Mouse (Mus musculus): ENCODE data around the gene AC109138.7.

DNA sequence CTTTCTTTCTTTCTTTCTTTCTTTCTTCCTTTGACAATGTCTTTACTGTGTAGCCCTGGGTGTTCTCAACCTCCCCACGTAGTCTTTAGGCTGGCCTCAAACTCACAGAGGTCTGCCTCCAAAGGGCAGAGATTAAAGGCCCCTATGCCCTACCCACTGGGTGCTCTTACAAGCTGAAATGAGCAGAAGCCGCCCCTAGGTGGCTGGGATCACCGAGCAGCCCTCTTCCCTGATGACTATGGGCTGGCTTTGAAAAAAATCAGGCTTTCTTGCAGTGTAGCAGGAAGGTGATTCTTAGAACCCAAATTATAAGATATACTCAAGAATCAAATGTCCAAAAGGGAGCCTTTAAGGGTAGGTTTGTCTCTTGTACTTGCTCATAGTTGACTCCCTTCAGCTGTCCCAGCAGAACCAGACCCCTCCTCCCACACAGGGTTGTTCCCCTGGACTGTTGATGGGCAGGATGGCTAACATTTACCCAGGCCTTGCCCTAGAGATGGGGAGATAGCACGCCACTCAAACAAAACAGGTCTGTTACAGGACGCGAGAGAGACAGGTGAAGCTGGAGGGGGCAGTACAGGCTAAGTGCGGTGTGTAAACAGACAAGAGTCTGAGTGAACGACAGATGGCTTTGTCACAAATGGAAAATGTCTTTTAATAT, 47.0 kb downstream of the AC109138.7 start:
- TF ChIP-seq CHD2 (IDR thresholded peaks at IDR 0.05; ENCODE audit: low read depth, low read length): no peak
- no peak for TF ChIP-seq HCFC1 (IDR thresholded peaks at IDR 0.05; ENCODE audit: borderline replicate concordance, insufficient read depth, low read length)
